Mouse (Mus musculus): ENCODE data around the gene Zic3.

Zic3 gene

GRCm38 (mm10) chrX:58022400-58022799 lies at the start of gene Zic3:
TSS of gene Zic3 (plus strand) at chrX:58022700.
- DNase-seq (ENCODE audit: low read depth, low spot score) = no peak

GRCm38 (mm10) chrX:57982351-57982750 lies 40.1 kb upstream of the Zic3 start:
- no peak for DNase-seq (ENCODE audit: low read depth, low spot score)

- no peak for DNase-seq (ENCODE audit: low read depth, low spot score)
Measured at GRCm38 (mm10) chrX:57987455-57988109, 34.9 kb upstream of the Zic3 start.

GRCm38 (mm10) chrX:58013391-58013790 lies 9.1 kb upstream of the Zic3 start:
- no peak for DNase-seq (ENCODE audit: low read depth, low spot score)

DNA sequence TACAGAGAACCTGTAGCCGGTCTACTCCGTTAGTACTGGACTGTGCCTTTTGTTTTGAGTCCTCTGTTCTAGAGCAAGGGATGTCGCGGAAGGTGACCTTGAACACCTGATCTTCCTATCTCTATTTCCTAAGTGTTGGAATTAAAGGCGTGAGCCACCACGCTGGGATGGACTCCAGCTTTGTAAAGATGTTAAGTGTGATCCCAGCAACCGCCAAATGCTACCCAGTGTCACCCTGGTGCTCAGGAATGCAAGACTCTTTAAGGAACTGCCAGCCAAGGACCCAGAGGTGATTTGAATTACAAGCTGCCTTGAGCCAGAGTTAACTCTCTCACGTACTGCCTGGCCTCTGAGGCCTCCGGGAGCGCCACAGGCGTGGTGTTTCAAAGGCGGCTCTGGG lies 8.4 kb upstream of the Zic3 start:
- no peak for DNase-seq (ENCODE audit: low read depth, low spot score)

DNA sequence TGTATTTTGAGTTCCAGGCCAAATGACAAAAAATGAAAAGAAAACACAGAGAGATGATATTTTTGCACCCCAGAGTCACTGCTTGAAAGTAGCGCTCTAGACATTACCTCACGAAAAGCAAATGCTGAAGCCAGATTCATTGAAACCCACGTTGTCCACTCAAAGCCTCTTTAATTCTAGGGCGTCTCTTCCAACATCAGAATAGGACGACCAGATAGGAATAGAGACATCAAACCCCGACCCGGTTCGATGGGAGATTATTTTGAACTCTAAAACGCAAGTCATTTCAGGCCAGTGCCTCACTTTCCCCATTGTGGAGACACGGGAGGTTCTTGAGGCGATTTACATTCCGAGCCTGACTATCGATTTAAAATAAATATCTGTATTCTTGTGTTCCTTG lies 7.7 kb upstream of the Zic3 start:
- DNase-seq (ENCODE audit: low read depth, low spot score) = no peak

DNA sequence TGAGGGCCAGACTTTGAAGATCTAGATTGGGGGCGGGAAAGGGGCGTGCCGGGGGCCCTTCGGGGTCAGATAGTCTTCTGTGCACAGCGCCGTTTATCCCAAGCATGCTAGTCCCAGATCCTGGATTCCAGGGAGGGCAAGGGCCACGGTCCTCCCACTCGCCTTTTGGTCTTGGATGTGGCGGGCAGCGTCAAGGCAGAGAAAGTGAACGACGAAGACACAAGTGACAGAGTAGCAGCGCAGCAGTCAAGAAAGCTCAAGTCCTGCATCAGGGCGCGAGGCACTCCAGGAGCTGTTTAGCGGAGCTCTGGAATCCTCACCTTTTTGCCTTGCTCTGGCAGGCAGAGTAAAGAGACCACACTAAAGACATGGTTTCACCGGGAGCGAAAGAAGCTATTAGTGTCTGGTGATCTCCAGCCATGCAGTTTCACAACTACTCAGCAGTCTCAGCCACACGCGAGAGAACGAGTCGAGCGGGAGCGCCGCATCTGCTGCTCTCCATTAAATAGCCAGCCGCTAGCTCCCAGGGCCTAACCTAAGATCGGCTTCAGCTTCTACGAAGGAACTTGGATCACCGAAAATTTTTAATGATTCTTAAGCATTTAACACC lies 7.1 kb upstream of the Zic3 start:
- DNase-seq (ENCODE audit: low read depth, low spot score) = no peak

- no peak for DNase-seq (ENCODE audit: low read depth, low spot score)
Measured at GRCm38 (mm10) chrX:58018720-58019119, 3.8 kb upstream of the Zic3 start.

- no peak for DNase-seq (ENCODE audit: low read depth, low spot score)
Measured at GRCm38 (mm10) chrX:58019257-58019953, 3.1 kb upstream of the Zic3 start.

DNA sequence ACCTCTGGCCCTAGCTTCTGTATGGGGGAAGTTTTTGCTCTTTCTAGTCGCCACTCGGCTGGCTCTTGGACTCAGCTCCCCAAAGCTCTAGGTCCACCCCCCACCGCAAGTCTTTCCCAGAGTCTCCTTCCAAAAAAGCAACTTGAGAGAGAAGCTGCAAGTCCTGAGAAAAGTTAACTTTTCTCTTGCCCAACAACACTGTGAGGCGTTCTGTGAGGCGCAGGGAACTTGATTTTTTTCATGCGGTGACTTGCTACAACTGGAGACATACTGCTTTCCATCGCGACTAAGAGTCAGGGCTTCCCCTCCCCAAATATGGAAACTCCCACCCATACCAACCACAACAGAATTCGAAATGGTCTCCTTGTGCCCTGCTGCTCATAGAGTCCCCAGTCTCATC lies 5.1 kb downstream of the Zic3 start:
- no peak for DNase-seq (ENCODE audit: low read depth, low spot score)

DNA sequence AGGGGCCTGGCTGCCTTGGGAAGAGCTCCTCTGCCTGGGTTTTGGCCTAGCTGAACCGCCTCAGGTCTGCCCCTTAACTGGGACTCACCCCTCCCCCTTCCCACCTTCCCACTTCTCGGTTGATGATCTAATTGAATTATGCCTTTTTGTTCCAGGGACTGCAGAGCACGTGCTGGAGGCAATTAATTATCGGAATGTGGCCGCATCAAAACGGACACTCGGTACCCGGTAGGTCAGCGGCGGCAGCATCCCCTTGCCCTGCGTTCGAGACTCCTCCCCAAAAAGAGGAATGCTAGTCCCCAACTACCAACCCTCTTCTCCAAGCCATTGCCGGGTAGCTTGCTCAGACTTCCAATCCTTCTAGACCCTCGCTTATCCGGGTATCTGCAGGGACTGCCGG lies 5.6 kb downstream of the Zic3 start:
- DNase-seq (ENCODE audit: low read depth, low spot score) = no peak

GRCm38 (mm10) chrX:58028858-58029257 lies 6.4 kb downstream of the Zic3 start:
- no peak for DNase-seq (ENCODE audit: low read depth, low spot score)

DNA sequence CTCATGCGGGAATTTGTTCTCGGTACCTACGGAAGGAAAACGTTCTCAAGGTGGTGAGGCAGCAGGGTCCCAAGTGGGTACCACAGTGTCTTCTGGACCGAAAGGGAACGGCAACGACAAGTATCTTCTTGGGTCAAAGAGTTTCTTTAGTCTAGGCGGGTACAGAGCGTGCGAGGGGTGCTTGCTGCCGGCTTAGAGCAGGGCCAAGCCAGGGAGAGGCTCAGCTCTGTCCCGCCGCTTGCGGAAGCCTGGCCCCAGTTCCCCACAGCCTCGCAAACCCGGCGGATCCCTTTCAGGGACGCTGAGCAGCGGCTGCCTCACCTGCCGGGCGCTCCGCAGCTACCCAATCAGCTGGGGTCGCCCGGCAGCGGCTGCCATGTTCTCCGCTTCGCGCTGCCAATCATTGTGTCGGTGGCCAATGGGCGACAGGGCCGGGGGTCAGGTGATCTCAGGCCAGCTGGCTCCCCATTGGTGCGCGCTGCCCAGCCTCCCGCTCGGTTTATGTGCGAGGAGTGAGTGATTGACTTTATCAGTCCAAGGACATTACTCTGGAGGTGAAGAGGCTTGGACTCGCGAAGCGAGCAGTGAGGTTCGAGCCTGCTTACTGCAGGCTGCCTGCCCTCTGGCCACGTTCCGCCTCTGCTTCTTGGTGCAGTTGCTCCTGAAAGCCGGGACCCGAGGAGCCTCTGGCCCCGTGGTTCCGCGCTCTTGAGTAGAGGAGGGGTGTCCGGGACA lies 7.8 kb downstream of the Zic3 start:
- DNase-seq (ENCODE audit: low read depth, low spot score) = no peak

DNA sequence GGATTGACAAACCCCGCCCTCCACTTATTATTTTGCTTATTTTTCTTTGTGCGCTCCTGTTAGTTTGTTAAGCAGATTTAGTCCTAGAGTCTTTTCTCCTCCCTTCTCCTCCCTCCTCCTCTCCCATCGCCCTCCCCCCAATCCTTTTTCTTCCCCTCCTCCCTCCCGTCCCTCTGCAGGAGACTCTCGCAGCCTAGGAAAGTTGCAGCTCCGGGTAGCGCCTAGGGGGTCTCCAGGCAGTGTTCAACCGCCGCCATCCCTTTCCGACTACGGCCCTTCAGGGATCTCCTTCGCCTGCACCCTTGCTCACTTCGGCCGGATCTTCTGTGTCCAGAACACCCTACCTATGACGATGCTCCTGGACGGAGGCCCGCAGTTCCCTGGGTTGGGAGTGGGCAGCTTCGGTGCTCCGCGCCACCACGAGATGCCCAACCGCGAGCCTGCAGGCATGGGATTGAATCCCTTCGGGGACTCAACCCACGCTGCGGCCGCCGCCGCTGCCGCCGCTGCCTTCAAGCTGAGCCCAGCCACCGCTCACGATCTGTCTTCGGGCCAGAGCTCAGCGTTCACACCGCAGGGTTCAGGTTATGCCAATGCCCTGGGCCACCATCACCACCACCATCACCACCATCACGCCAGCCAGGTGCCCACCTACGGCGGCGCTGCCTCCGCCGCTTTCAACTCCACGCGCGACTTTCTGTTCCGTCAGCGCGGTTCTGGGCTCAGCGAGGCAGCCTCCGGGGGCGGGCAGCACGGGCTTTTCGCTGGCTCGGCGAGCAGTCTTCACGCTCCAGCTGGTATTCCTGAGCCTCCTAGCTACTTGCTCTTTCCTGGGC lies 8.6 kb downstream of the Zic3 start:
- DNase-seq (ENCODE audit: low read depth, low spot score) = no peak

GRCm38 (mm10) chrX:58031671-58032605 lies 9.4 kb downstream of the Zic3 start:
- no peak for DNase-seq (ENCODE audit: low read depth, low spot score)

GRCm38 (mm10) chrX:58032622-58033021 lies 10.1 kb downstream of the Zic3 start:
- no peak for DNase-seq (ENCODE audit: low read depth, low spot score)

DNA sequence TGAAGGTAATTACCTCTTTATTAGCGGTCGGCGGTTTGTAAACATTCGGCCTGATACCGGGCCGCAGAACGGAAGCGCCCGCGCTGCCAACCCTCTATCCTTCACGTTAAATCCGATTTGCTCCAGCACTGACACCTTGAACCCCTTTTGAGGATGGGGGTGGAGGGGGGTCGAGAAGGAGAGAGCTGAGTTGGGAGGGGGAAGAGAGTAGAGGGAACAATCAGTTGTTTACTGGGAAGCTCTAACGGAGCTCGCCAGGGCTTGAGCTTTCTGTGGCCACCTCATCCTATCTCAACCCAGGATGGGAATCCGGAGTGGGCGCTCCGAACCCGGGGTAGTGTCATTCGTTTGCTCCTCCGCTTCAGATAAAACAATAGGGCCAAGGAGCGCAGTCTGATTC lies 11.0 kb downstream of the Zic3 start:
- DNase-seq (ENCODE audit: low read depth, low spot score) = no peak

- no peak for DNase-seq (ENCODE audit: low read depth, low spot score)
Measured at GRCm38 (mm10) chrX:58038061-58039007, 15.8 kb downstream of the Zic3 start.

GRCm38 (mm10) chrX:58039703-58040102 lies 17.2 kb downstream of the Zic3 start:
- DNase-seq (ENCODE audit: low read depth, low spot score) = no peak
